Mouse (Mus musculus): Measurements from ENCODE around the gene Bcl2l14.

GRCm38 (mm10) chr6:134430161-134430799 lies 34.2 kb downstream of the Bcl2l14 start:
- TF ChIP-seq CTCF (conservative IDR thresholded peaks at IDR 0.05; ENCODE audit: low read length) (no peak), POU5F1 (IDR thresholded peaks at IDR 0.05; ENCODE audit: borderline replicate concordance, low read length) (no peak)
